Mouse (Mus musculus): ENCODE results near the gene Ubn2.
"Not testable (repeated sequence)": the region's sequence is repeated elsewhere in the genome, so short reads cannot be mapped to it uniquely, and the experiment has no call there.

The Ubn2 gene

DNA sequence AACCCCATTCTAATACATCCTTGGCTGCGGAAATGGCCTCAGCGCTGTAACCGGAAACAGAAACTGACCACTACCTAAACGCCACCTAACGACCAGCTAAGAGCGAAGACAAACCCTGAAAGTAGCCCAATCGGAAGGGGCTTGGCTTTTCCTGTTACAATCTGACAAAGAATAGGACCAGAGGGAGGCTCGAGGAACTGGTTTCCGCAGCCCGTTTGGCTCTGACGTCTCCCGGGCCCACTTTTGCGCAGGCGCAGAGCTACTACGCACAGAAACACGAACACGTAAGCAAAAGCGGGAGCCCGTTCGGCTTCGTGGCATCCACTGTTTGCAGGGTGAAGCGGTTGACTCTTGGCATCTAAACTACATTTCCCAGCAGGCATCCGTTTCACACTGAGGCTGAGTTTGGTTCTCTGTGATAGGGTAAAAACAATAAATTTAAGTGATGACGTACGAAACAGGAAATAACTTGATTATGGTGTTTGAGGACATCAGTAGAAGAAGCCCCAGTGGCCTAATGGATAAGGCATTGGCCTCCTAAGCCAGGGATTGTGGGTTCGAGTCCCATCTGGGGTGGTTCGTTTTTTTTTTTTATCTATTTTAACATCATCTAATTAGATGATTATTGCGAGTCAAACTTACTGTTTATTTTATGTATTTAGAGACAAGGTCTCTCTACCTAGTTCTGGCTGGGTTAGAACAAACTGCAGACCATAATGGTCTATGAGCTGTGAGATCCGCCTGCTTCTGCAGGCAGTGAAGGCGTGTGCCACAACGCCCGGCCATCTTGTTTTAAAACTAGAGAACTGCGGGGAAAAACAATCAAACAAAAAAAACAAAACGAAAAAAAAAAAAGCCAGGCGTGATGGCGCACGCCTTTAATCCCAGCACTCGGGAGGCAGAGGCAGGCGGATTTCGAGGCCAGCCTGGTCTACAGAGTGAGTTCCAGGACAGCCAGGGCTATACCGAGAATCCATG lies 100.0 kb downstream of the Ubn2 start, which contains the start of gene Fmc1:
Gene Fmc1, plus strand, starts transcription at position 75 of the 978 bp plus-strand sequence.
- peak; percentile 100 for DNase-seq (ENCODE audit: low read depth, low spot score)

DNA sequence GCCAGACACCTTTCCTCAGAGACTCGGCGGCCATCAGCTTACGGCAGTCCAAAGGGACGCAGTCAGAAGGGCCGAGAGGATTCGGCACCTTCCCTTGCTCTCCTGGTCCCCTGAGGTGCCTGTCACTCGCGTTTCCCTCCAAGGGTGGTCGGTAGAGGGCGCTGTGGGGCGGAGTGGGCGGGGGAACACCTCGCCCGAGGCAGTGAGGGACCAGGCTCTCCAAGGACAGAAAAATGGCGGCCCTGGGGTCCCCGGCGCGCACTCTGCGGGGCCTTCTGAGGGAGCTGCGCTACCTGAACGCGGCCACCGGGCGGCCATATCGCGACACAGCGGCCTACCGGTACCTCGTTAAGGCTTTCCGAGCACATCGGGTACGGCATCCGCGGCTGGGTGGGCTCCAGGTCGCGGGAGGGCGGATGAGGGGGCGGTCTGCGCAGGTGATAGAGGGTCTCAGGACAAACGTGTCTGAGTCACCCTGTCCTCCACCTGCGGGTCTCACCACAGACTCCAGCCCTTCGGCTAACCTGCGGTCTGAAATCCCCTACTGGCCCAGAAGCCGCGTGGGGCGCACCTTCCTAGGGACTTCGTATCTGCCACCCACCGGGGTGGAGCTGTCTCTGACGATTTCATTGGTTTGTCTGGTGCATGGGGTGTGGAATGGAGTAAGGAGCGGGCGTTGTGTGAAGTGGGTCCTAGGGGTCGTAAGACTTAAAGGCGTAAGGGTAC lies 101.1 kb downstream of the Ubn2 start:
- DNase-seq (ENCODE audit: low read depth, low spot score): peak; percentile 97

GRCm38 (mm10) chr6:38535366-38535690 lies 101.6 kb downstream of the Ubn2 start:
- no peak for DNase-seq (ENCODE audit: low read depth, low spot score)

- no peak for DNase-seq (ENCODE audit: low read depth, low spot score)
These were observed 102.0 kb downstream of the Ubn2 start for GRCm38 (mm10) chr6:38535788-38536187.

GRCm38 (mm10) chr6:38544141-38544540 lies 110.4 kb downstream of the Ubn2 start:
- DNase-seq (ENCODE audit: low read depth, low spot score): not testable (repeated sequence)

GRCm38 (mm10) chr6:38547005-38547404 lies 113.3 kb downstream of the Ubn2 start:
- DNase-seq (ENCODE audit: low read depth, low spot score): not testable (repeated sequence)

GRCm38 (mm10) chr6:38547707-38548106 lies 114.0 kb downstream of the Ubn2 start:
- no peak for DNase-seq (ENCODE audit: low read depth, low spot score)

DNA sequence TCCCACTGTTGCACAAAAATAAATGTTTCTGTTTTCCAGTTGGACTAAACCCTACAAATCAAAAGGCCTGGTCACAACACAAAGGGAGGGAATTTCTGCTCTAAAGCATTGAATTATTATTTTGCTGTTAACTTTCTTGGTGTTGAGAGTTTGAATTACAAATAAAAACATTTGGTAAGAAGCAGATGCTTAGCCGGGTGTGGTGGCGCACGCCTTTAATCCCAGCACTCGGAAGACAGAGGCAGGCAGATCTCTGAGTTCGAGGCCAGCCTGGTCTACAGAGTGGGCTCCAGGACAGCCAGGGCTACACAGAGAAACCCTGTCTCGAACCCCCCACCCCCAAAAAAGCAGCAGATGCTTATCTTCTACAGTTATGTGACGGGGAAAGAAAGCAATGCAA lies 114.8 kb downstream of the Ubn2 start:
- DNase-seq (ENCODE audit: low read depth, low spot score): not testable (repeated sequence)

GRCm38 (mm10) chr6:38549840-38550239 lies 116.1 kb downstream of the Ubn2 start:
- DNase-seq (ENCODE audit: low read depth, low spot score): not testable (repeated sequence)

- DNase-seq (ENCODE audit: low read depth, low spot score): peak; percentile 89
These were observed 116.7 kb downstream of the Ubn2 start for GRCm38 (mm10) chr6:38550250-38551061.

DNA sequence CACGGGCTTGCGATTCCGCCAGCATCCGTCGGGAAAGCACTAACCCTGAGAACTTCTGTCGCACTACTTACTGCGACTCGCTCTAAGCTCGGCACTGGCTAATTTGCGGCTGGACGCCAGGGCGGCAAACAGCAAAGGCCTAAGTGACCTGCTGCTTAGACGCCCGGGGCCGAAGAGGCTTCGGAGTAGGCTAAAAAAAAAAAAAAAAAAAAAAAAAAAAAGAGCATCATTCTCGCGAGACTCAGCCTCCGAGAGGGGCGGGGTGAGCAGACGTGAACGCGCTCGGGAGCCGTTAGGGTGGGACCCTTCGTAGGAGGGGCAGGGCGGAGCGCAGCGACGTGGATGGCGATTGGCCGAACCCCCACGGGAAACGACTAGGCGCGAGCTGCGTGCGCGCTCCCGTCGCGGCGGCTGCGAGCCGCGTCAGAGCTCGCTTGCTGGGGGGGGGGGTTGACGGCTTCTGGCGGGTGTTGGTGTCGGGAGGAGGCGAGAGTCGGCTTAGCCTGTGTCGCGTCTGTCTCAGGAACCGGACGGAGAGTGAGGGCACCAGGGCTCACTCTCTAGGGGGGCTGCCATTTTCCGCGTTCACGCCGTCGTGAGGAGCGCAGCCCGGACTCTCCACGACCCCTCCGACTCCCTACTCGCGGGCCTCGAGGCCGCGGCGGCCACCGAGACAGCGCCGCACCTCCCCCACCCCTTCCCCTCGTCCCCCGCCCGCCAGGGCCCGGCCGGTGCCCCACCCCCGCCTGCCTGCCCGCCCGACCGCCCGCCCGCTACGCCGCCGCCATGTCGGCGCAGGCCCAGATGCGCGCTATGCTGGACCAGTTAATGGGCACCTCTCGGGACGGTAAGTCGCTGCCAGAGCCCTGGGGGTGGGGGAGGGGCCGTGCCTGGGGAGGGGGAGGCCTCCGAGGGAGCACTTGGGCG lies 117.6 kb downstream of the Ubn2 start, which contains the start of gene Luc7l2:
Gene Luc7l2, plus strand, starts transcription at position 273 of the 927 bp plus-strand sequence.
- peak; percentile 100 for DNase-seq (ENCODE audit: low read depth, low spot score)

GRCm38 (mm10) chr6:38551989-38552635 lies 118.4 kb downstream of the Ubn2 start:
- peak; percentile 99 for DNase-seq (ENCODE audit: low read depth, low spot score)

- DNase-seq (ENCODE audit: low read depth, low spot score): no peak
These were observed 118.9 kb downstream of the Ubn2 start for GRCm38 (mm10) chr6:38552636-38553000.
